Mouse (Mus musculus) midbrain, embryonic 14.5 days (tissue): ENCODE measurements around the gene Amn1. TPM values are rescaled to one million over a fixed set of nuclear protein-coding genes. Genes with fewer than 3 reads are reported as not detected.

ENCODE experiments used
- polyA plus RNA-seq: library from polyadenylated mRNA; unstranded; fragments of >200 nt; fragmentation: Nextera tagmentation; extraction: Ambion mirVana; gene quantifications from 2 replicates; pipeline ENCODE4 v1.2.1, GENCODE M21; 2014

Amn1 gene
- polyA plus RNA-seq, 1 experiment from 2014 or later = 115 TPM

Other genes with a start within 250 kb of the Amn1 start
- gene Sinhcaf, start 242.2 kb downstream of the Amn1 start, polyA plus RNA-seq = 60.5 and 89.8 TPM in 2 replicates
- 24.3 and 24.8 TPM in 2 replicates for gene Dennd5b, start 87.0 kb downstream of the Amn1 start, polyA plus RNA-seq
- not detected in 2 replicates for gene Gm10203, start 58.5 kb downstream of the Amn1 start, polyA plus RNA-seq
- gene Etfbkmt, start 48.9 kb downstream of the Amn1 start, polyA plus RNA-seq = 6.0 TPM in 2 replicates
- gene Resf1, start 120.7 kb upstream of the Amn1 start, polyA plus RNA-seq = 30.4 and 39.0 TPM in 2 replicates
- 42.0 and 42.6 TPM in 2 replicates for gene Bicd1, start 220.2 kb upstream of the Amn1 start, polyA plus RNA-seq